Mouse (Mus musculus): ENCODE results near the gene Phyhipl. TPM values are rescaled to one million over a fixed set of nuclear protein-coding genes. Genes with fewer than 3 reads are reported as not detected.

Gene Phyhipl
- total and polyA plus RNA-seq, 2 experiments from 2014 or later = 55.5 to 287 TPM

GRCm38 (mm10) chr10:70598516-70599125 lies 57.1 kb downstream of the Phyhipl start:
- DNase-seq (ENCODE audit: low spot score) (peak; percentile 69), ATAC-seq (peak; percentile 57)
- Histone ChIP-seq H3K27ac (peak overlapping the region; percentile 96), H3K27me3 (ENCODE audit: insufficient read depth, low read length) (no peaks in the 10 kb centered on the region), H3K4me2 (ENCODE audit: low read depth, low read length) (peak overlapping the region; percentile 89), H3K9me3 (ENCODE audit: low read length) (no peaks in the 10 kb centered on the region), H3K36me3 (ENCODE audit: insufficient read depth, low read length) (no peaks in the 10 kb centered on the region), H3K4me3 (ENCODE audit: low read length) (peak overlapping the region; percentile 53), H3K4me1 (ENCODE audit: insufficient read depth, low read length) (no peaks in the 10 kb centered on the region; the same call in 1 of the 2 replicates), H3K9ac (replicated peaks; ENCODE audit: low read length) (peak overlapping the region; percentile 62)
- under 1% methylated on average over 46 of the region's 48 CpGs for whole genome bisulfite sequencing
- no peak; the same call in none of the 2 replicates for TF ChIP-seq CTCF (IDR thresholded peaks at IDR 0.05; ENCODE audit: low read depth)

- Histone ChIP-seq H3K27ac (peak overlapping the region; percentile 96), H3K27me3 (ENCODE audit: insufficient read depth, low read length) (no peaks in the 10 kb centered on the region), H3K9me3 (ENCODE audit: low read length) (no peaks in the 10 kb centered on the region), H3K4me3 (ENCODE audit: low read length) (peak overlapping the region; percentile 53), H3K9ac (replicated peaks; ENCODE audit: low read length) (peak overlapping the region; percentile 62), H3K4me1 (ENCODE audit: insufficient read depth, low read length) (no peaks in the 10 kb centered on the region; the same call in 1 of the 2 replicates), H3K36me3 (ENCODE audit: insufficient read depth, low read length) (no peaks in the 10 kb centered on the region), H3K4me2 (ENCODE audit: low read depth, low read length) (peak overlapping the region; percentile 89)
- no peak for TF ChIP-seq CTCF (IDR thresholded peaks at IDR 0.05; ENCODE audit: low read depth)
- ATAC-seq (0 out of 2 replicates have a peak, but pooled peaks have one; percentile 1), DNase-seq (ENCODE audit: low spot score) (peak; percentile 41)
- WGBS = 4% methylated on average over 10 of the region's 10 CpGs
Measured at GRCm38 (mm10) chr10:70598081-70598515, 57.7 kb downstream of the Phyhipl start.

- H3K27me3 ChIP-seq (ENCODE audit: insufficient read depth, low read length) = no peaks in the 10 kb centered on the region
- 41% methylated on average over 1 of the region's 1 CpGs for WGBS
- TF ChIP-seq CTCF (IDR thresholded peaks at IDR 0.05; ENCODE audit: low read depth) = peak; percentile 72
- H3K27ac ChIP-seq = no peak overlapping the region
- H3K4me3 ChIP-seq (ENCODE audit: low read length) = no peak overlapping the region
- H3K9ac ChIP-seq (replicated peaks; ENCODE audit: low read length) = no peak overlapping the region
- no peaks in the 10 kb centered on the region; the same call in 1 of the 2 replicates for H3K4me1 ChIP-seq (ENCODE audit: insufficient read depth, low read length)
- ATAC-seq = no peak
- peak overlapping the region; percentile 8; the same call in 1 of the 2 replicates for H3K4me2 ChIP-seq (ENCODE audit: low read depth, low read length)
- no peaks in the 10 kb centered on the region for H3K9me3 ChIP-seq (ENCODE audit: low read length)
- peak; percentile 67 for DNase-seq (ENCODE audit: low spot score)
- H3K36me3 ChIP-seq (ENCODE audit: insufficient read depth, low read length) = no peaks in the 10 kb centered on the region
Measured at GRCm38 (mm10) chr10:70594007-70594406, 61.8 kb downstream of the Phyhipl start.

GRCm38 (mm10) chr10:70586876-70587405 lies 68.8 kb downstream of the Phyhipl start:
- no peak for DNase-seq (ENCODE audit: low spot score)
- Histone ChIP-seq H3K27me3 (ENCODE audit: insufficient read depth, low read length) (no peaks in the 10 kb centered on the region), H3K9ac (replicated peaks; ENCODE audit: low read length) (no peak overlapping the region), H3K4me2 (ENCODE audit: low read depth, low read length) (no peak overlapping the region), H3K4me3 (ENCODE audit: low read length) (no peak overlapping the region), H3K36me3 (ENCODE audit: insufficient read depth, low read length) (no peaks in the 10 kb centered on the region), H3K9me3 (ENCODE audit: low read length) (no peaks in the 10 kb centered on the region), H3K4me1 (ENCODE audit: insufficient read depth, low read length) (no peaks in the 10 kb centered on the region; the same call in 1 of the 2 replicates), H3K27ac (no peak overlapping the region)
- TF ChIP-seq CTCF (IDR thresholded peaks at IDR 0.05; ENCODE audit: low read depth) = no peak
- WGBS = 80% methylated on average over 3 of the region's 3 CpGs
- no peak for ATAC-seq

GRCm38 (mm10) chr10:70584171-70584570 lies 71.6 kb downstream of the Phyhipl start:
- no peak for DNase-seq (ENCODE audit: low spot score)
- H3K4me3 ChIP-seq (ENCODE audit: low read length) = no peak overlapping the region
- no peak overlapping the region for H3K27ac ChIP-seq
- H3K4me1 ChIP-seq (ENCODE audit: insufficient read depth, low read length) = no peaks in the 10 kb centered on the region; the same call in 1 of the 2 replicates
- no peaks in the 10 kb centered on the region for H3K9me3 ChIP-seq (ENCODE audit: low read length)
- ATAC-seq = no peak
- H3K27me3 ChIP-seq (ENCODE audit: insufficient read depth, low read length) = no peaks in the 10 kb centered on the region
- H3K4me2 ChIP-seq (ENCODE audit: low read depth, low read length) = no peak overlapping the region
- 80% methylated on average over 1 of the region's 1 CpGs for WGBS
- TF ChIP-seq CTCF (IDR thresholded peaks at IDR 0.05; ENCODE audit: low read depth) = no peak
- H3K9ac ChIP-seq (replicated peaks; ENCODE audit: low read length) = no peak overlapping the region
- no peaks in the 10 kb centered on the region for H3K36me3 ChIP-seq (ENCODE audit: insufficient read depth, low read length)

GRCm38 (mm10) chr10:70581556-70582211 lies 74.1 kb downstream of the Phyhipl start:
- no peaks in the 10 kb centered on the region for H3K27me3 ChIP-seq (ENCODE audit: insufficient read depth, low read length)
- no peak overlapping the region for H3K9ac ChIP-seq (replicated peaks; ENCODE audit: low read length)
- 48% methylated on average over 7 of the region's 7 CpGs for WGBS
- H3K4me2 ChIP-seq (ENCODE audit: low read depth, low read length) = no peak overlapping the region
- ATAC-seq = 0 out of 2 replicates have a peak, but pooled peaks have one; percentile 27
- no peak overlapping the region for H3K4me3 ChIP-seq (ENCODE audit: low read length)
- peak overlapping the region; percentile 6; the same call in 1 of the 2 replicates for H3K27ac ChIP-seq
- no peaks in the 10 kb centered on the region for H3K9me3 ChIP-seq (ENCODE audit: low read length)
- DNase-seq (ENCODE audit: low spot score) = no peak
- H3K36me3 ChIP-seq (ENCODE audit: insufficient read depth, low read length) = no peaks in the 10 kb centered on the region
- H3K4me1 ChIP-seq (ENCODE audit: insufficient read depth, low read length) = no peaks in the 10 kb centered on the region; the same call in 1 of the 2 replicates
- no peak for TF ChIP-seq CTCF (IDR thresholded peaks at IDR 0.05; ENCODE audit: low read depth)
